Comparison of ENCODE assay signal across 8 mouse cellular contexts in the genomic region with DNA sequence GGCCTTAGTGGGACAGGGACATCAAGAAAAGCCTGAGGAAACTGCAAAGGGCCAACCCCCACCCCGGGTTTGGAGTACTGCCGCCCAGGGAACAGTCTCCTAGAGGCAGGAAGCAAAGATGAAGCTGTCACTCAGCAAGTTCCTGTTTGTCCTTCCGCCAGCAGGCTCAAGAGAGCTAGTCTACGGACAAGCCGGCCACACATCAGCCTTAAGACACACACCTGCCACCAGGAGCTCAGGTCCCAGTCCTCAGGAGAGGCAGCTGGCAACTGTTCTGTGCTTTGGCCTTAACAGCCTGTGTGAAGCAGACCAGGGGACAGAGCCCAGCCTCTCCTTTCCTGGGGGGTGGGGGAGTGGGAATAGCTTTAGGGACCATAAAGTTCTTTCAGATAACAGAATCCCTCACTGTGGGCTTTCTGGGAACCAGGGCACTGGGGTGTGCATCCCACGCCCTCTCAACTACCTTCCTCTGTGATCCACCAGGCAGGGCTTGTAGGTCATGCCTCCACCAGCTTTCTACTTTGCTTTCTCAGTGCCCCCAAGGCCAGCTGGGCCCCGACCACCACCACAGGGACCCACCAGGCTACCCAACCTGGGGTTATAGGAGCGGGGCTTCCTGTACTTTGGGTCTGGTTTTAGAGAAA.
A peak's percentile ranks its signal among the peaks of the same experiment; 100 is the strongest.
DNase-seq lines count a peak whose midpoint lies in the region; ATAC-seq and TF ChIP-seq lines count a peak whose summit lies in the region.

No protein-coding gene starts in this region.

- H3K27me3 ChIP-seq in embryonic facial prominence, embryonic 10.5 days (replicated peaks; ENCODE audit: low read depth, poor library complexity, severe bottlenecking) = no peaks in the 10 kb centered on the region
- no peaks in the 10 kb centered on the region for H3K27me3 ChIP-seq in heart, postnatal 0 days (ENCODE audit: control insufficient read depth, insufficient read depth, low read length)

- no peak for TF ChIP-seq EP300 in heart, postnatal 0 days (IDR thresholded peaks at IDR 0.05; ENCODE audit: low read depth)

- H3K36me3 ChIP-seq in embryonic facial prominence, embryonic 10.5 days (replicated peaks) = peaks cover 44% of the 10 kb centered on the region
- H3K36me3 ChIP-seq in heart, postnatal 0 days (replicated peaks; ENCODE audit: control insufficient read depth, insufficient read depth, low read length) = peaks cover 9% of the 10 kb centered on the region
- H3K36me3 ChIP-seq in macrophage (ENCODE audit: inconsistent target) = no peaks in the 10 kb centered on the region; the same call in 1 of the 2 replicates

- peak overlapping the region; percentile 1; the same call in 1 of the 2 replicates for H3K4me2 ChIP-seq in heart, postnatal 0 days (ENCODE audit: low read depth, low read length)

- H3K9ac ChIP-seq in heart, postnatal 0 days (replicated peaks; ENCODE audit: low read depth, low read length) = peak overlapping the region; percentile 22; the same call in 1 of the 2 replicates

- WGBS in embryonic facial prominence, embryonic 10.5 days = 62% methylated on average over 8 of the region's 8 CpGs
- WGBS in heart, postnatal 0 days = 28% methylated on average over 8 of the region's 8 CpGs
- WGBS in macrophage (ENCODE audit: missing documents) = 19% methylated on average over 8 of the region's 8 CpGs

- no peak overlapping the region for H3K4me3 ChIP-seq in embryonic facial prominence, embryonic 10.5 days
- no peak overlapping the region for H3K4me3 ChIP-seq in heart, postnatal 0 days (ENCODE audit: low read depth, low read length)
- no peak overlapping the region for H3K4me3 ChIP-seq in macrophage (ENCODE audit: inconsistent target)

- peaks cover 32% of the 10 kb centered on the region; the same call in 1 of the 2 replicates for H3K79me2 ChIP-seq in macrophage (ENCODE audit: inconsistent target)

- no peak for TF ChIP-seq CTCF in heart, postnatal 0 days (IDR thresholded peaks at IDR 0.05; ENCODE audit: low read depth)

- H3K9me3 ChIP-seq in embryonic facial prominence, embryonic 10.5 days = no peaks in the 10 kb centered on the region
- no peaks in the 10 kb centered on the region for H3K9me3 ChIP-seq in heart, postnatal 0 days (replicated peaks; ENCODE audit: control insufficient read depth, low read length)

- peaks cover 74% of the 10 kb centered on the region for H3K4me1 ChIP-seq in embryonic facial prominence, embryonic 10.5 days
- peaks cover 42% of the 10 kb centered on the region for H3K4me1 ChIP-seq in heart, postnatal 0 days (ENCODE audit: control insufficient read depth, insufficient read depth)

- DNase-seq in cerebellum, adult 18-20 months = peak; percentile 28 to 44
- DNase-seq in cerebellum, postnatal 14 days = no peak
- DNase-seq in embryonic facial prominence, embryonic 10.5 days (ENCODE audit: low spot score) = no peak
- DNase-seq in heart, postnatal 0 days (ENCODE audit: low spot score) = peak; percentile 51
- peak; percentile 75 to 87 for DNase-seq in kidney, postnatal 25 days
- no peak for DNase-seq in right cerebral cortex, postnatal 14 days
- no peak for DNase-seq in embryo, embryonic 10 days (ENCODE audit: low spot score)

- peak overlapping the region; percentile 75 for H3K27ac ChIP-seq in embryonic facial prominence, embryonic 10.5 days (replicated peaks)
- peak overlapping the region; percentile 98 for H3K27ac ChIP-seq in heart, postnatal 0 days (ENCODE audit: low read depth)
- H3K27ac ChIP-seq in macrophage = peak overlapping the region; percentile 100

- peak; percentile 16 for ATAC-seq in heart, postnatal 0 days (ENCODE audit: insufficient read depth, low read depth)

Comparison
In these comparisons a context has a peak if more than half of its experiments do, and no peak if none do; other contexts are left out.
1. DNase-seq: peak in cerebellum, adult 18-20 months (2 of 2), heart, postnatal 0 days (single experiment) and kidney, postnatal 25 days (2 of 2); none in cerebellum, postnatal 14 days (0 of 2), embryonic facial prominence, embryonic 10.5 days (single experiment), right cerebral cortex, postnatal 14 days (single experiment) and embryo, embryonic 10 days (single experiment).
2. Peak in every context shown above with its lines, with median percentiles within 50 percentile points of each other: H3K27ac ChIP-seq.